Mouse (Mus musculus): ENCODE data around the gene Dtx1.

DNA sequence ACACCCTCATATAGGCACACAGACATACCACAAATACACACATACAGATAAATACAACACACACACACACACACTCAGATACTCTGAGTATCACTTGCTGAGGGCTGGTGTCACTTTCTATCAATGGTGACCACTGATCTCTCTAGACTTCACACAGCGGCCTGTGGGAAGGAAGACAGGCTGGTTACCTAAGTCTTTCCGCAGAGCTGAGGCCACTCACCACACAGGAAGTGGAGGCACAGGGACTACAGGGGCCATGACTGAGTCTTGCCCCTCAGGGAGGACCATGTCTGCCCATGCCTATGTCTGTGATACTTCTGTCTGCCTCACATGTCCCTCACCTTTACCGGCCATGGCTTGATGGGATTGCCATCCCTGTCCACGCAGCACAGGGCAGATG, 42.5 kb upstream of the Dtx1 start:
- no peak for TF ChIP-seq GATA1 (IDR thresholded peaks at IDR 0.05; ENCODE audit: borderline replicate concordance, low read length)
- TF ChIP-seq CTCF (IDR thresholded peaks at IDR 0.05; ENCODE audit: low read depth, low read length) = no peak
- no peak for TF ChIP-seq GATA2 (IDR thresholded peaks at IDR 0.05; ENCODE audit: borderline replicate concordance, low read depth, low read length)
